Mouse (Mus musculus) neural tube, embryonic 14.5 days (tissue): ENCODE data around the gene Try4. TPM values are rescaled to one million over a fixed set of nuclear protein-coding genes. Genes with fewer than 3 reads are reported as not detected.

Experiments used
- polyA plus RNA-seq: library from polyadenylated mRNA; unstranded; fragments of >200 nt; fragmentation: Nextera tagmentation; extraction: Ambion mirVana; gene quantifications from 2 replicates; pipeline ENCODE4 v1.2.1, GENCODE M21; 2014

The Try4 gene
- polyA plus RNA-seq, 1 experiment from 2014 or later, result not detected

Other genes with a start within 250 kb of the Try4 start
- 0.35 TPM in 1 of 2 replicates, not detected in the other for gene Try5, start 14.6 kb downstream of the Try4 start, polyA plus RNA-seq
- not detected in 2 replicates for gene Try10, start 51.8 kb downstream of the Try4 start, polyA plus RNA-seq
- gene Prss3, start 75.4 kb downstream of the Try4 start, polyA plus RNA-seq, result not detected in 2 replicates
- gene Gm5771, start 90.1 kb downstream of the Try4 start, polyA plus RNA-seq, result not detected in 2 replicates
- not detected in 2 replicates for gene Gm10334, start 143.9 kb downstream of the Try4 start, polyA plus RNA-seq
- not detected in 2 replicates for gene Prss1, start 156.7 kb downstream of the Try4 start, polyA plus RNA-seq
- not detected in 2 replicates for gene Prss2, start 219.5 kb downstream of the Try4 start, polyA plus RNA-seq